Mouse (Mus musculus): Measurements from ENCODE around the gene Gys1.

DNA sequence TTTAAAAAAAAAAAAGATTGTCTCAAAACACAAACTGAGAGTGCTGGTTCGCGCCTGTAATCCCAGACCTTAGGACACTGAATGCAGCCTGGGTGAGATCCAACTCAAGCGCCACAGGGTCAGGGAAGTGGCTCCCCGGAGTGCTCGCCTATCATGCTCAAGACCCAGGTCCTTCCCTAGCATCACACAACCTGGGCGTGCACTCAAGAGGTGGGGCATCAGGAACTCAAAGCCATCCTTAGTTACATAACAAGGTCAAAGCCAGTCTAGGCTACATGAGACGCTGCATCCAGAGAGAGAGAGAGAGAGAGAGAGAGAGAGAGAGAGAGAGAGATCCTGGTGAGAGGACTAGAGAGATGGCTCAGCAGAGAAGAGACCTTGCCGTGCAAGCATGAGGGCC, 8.1 kb upstream of the Gys1 start:
- TF ChIP-seq EP300 (IDR thresholded peaks at IDR 0.05; ENCODE audit: low read depth) (no peak), CTCF (IDR thresholded peaks at IDR 0.05; ENCODE audit: low read depth) (no peak)
